Mouse (Mus musculus) MEL (cell line): ENCODE measurements at regions not wholly inside any gene's neighbourhood (a gene's known extent, or its start where the extent isn't known, plus 50 kb on each side); places are given as distances from the start of the nearest gene placed in this dataset.

Experiments
- BHLHE40 ChIP-seq: IDR thresholded peaks from 2 replicates; pipeline ENCODE4 v1.6.1; 2012; ENCODE audit warnings: low read depth, mild to moderate bottlenecking, inconsistent platforms, low read length, improper control_type of control experiment, borderline replicate concordance
- CHD2 ChIP-seq: IDR thresholded peaks from 2 replicates; pipeline ENCODE4 v1.6.1; 2011; ENCODE audit warnings: low read length, improper control_type of control experiment
- CTCF ChIP-seq, 3 experiments: IDR thresholded peaks in 2 of 3; conservative IDR thresholded peaks in 1 of 3; 2 replicates each; pipeline ENCODE4 v1.5.1; 2011 to 2012; ENCODE audit warnings: low read length in 3 of 3, low read depth in 2 of 3, mild to moderate bottlenecking in 2 of 3, improper control_type of control experiment in 1 of 3, inconsistent platforms in 1 of 3, mixed read lengths in 1 of 3, moderate library complexity in 1 of 3; ENCODE audit not compliant: control insufficient read depth in 1 of 3, insufficient read depth in 1 of 3, poor library complexity in 1 of 3, severe bottlenecking in 1 of 3
- E2F4 ChIP-seq: IDR thresholded peaks from 2 replicates; pipeline ENCODE4 v1.6.1; 2011; ENCODE audit warnings: low read depth, low read length, improper control_type of control experiment, borderline replicate concordance
- GATA1 ChIP-seq: IDR thresholded peaks from 2 replicates; pipeline ENCODE4 v1.6.1; 2011; ENCODE audit warnings: low read depth, low read length, improper control_type of control experiment
- KAT2A ChIP-seq: conservative IDR thresholded peaks from 2 replicates; pipeline ENCODE4 v1.6.1; 2012; ENCODE audit warnings: low read depth, low read length, improper control_type of control experiment, inconsistent platforms
- MAFK ChIP-seq: IDR thresholded peaks from 2 replicates; pipeline ENCODE4 v1.6.1; 2011; ENCODE audit warnings: low read depth, mild to moderate bottlenecking, low read length, improper control_type of control experiment, borderline replicate concordance
- MAX ChIP-seq: IDR thresholded peaks from 2 replicates; pipeline ENCODE4 v1.6.1; 2011; ENCODE audit warnings: low read length, improper control_type of control experiment
- USF1 ChIP-seq: IDR thresholded peaks from 2 replicates; pipeline ENCODE4 v1.6.1; 2014; ENCODE audit warnings: low read depth, mild to moderate bottlenecking, inconsistent platforms, low read length, improper control_type of control experiment, moderate library complexity

- TF ChIP-seq CTCF (IDR thresholded peaks at IDR 0.05 in 2 of 3, conservative IDR thresholded peaks at IDR 0.05 in 1 of 3; ENCODE audit: control insufficient read depth in 1 of 3, insufficient read depth in 1 of 3, low read depth in 2 of 3, low read length in 3 of 3, poor library complexity in 1 of 3, severe bottlenecking in 1 of 3) (no peak), E2F4 (no peak), MAFK (no peak), USF1 (no peak), KAT2A (no peak), BHLHE40 (no peak), MAX (no peak), GATA1 (no peak), CHD2 (no peak)
Measured at GRCm38 (mm10) chr7:58585626-58586256, 70.2 kb upstream of the Atp10a start.
